Mouse (Mus musculus): ENCODE data around the gene Nup133. TPM values are rescaled to one million over a fixed set of nuclear protein-coding genes. Genes with fewer than 3 reads are reported as not detected.
"Not testable (repeated sequence)": the region's sequence is repeated elsewhere in the genome, so short reads cannot be mapped to it uniquely, and the experiment has no call there.

Nup133 gene
- polyA plus RNA-seq, 1 experiment from 2014 or later = 26.5 TPM

- DNase-seq (ENCODE audit: low spot score) = no peak
- Histone ChIP-seq H3K4me3 (replicated peaks; ENCODE audit: low read length) (peak overlapping the region; percentile 89), H3K4me2 (replicated peaks) (peak overlapping the region; percentile 95), H3K27me3 (ENCODE audit: control insufficient read depth, insufficient read depth, low read length) (no peaks in the 10 kb centered on the region), H3K27ac (no peak overlapping the region), H3K9ac (peak overlapping the region; percentile 88), H3K4me1 (replicated peaks; ENCODE audit: control insufficient read depth, insufficient read depth, low read length) (peaks cover 10% of the 10 kb centered on the region), H3K36me3 (replicated peaks; ENCODE audit: control insufficient read depth, insufficient read depth) (no peaks in the 10 kb centered on the region), H3K9me3 (ENCODE audit: control insufficient read depth, low read length) (no peaks in the 10 kb centered on the region)
- 42% methylated on average over 4 of the region's 4 CpGs for WGBS
- ATAC-seq (ENCODE audit: low FRiP score) = no peak
Observed at GRCm38 (mm10) chr8:123981674-123982073, 32.6 kb upstream of the Nup133 start.

GRCm38 (mm10) chr8:123980239-123980638 lies 31.2 kb upstream of the Nup133 start:
- no peak overlapping the region for H3K4me2 ChIP-seq (replicated peaks)
- H3K27me3 ChIP-seq (ENCODE audit: control insufficient read depth, insufficient read depth, low read length) = no peaks in the 10 kb centered on the region

GRCm38 (mm10) chr8:123978926-123979325 lies 29.9 kb upstream of the Nup133 start:
- H3K4me1 ChIP-seq (replicated peaks; ENCODE audit: control insufficient read depth, insufficient read depth, low read length) = peaks cover 10% of the 10 kb centered on the region
- H3K27ac ChIP-seq = no peak overlapping the region
- whole genome bisulfite sequencing = 81% methylated on average over 8 of the region's 8 CpGs
- no peaks in the 10 kb centered on the region for H3K36me3 ChIP-seq (replicated peaks; ENCODE audit: control insufficient read depth, insufficient read depth)
- H3K27me3 ChIP-seq (ENCODE audit: control insufficient read depth, insufficient read depth, low read length) = no peaks in the 10 kb centered on the region
- no peaks in the 10 kb centered on the region for H3K9me3 ChIP-seq (ENCODE audit: control insufficient read depth, low read length)
- ATAC-seq (ENCODE audit: low FRiP score) (no peak), DNase-seq (ENCODE audit: low spot score) (no peak)
- H3K9ac ChIP-seq = no peak overlapping the region
- no peak overlapping the region for H3K4me3 ChIP-seq (replicated peaks; ENCODE audit: low read length)
- no peak overlapping the region for H3K4me2 ChIP-seq (replicated peaks)

More at GRCm38 (mm10) chr8:123980239-123980638, 31.2 kb upstream of the Nup133 start:
- H3K36me3 ChIP-seq (replicated peaks; ENCODE audit: control insufficient read depth, insufficient read depth) = no peaks in the 10 kb centered on the region
- DNase-seq (ENCODE audit: low spot score) = no peak
- no peaks in the 10 kb centered on the region for H3K9me3 ChIP-seq (ENCODE audit: control insufficient read depth, low read length)
- no peak overlapping the region for H3K4me3 ChIP-seq (replicated peaks; ENCODE audit: low read length)
- H3K4me1 ChIP-seq (replicated peaks; ENCODE audit: control insufficient read depth, insufficient read depth, low read length) = peaks cover 10% of the 10 kb centered on the region
- no peak overlapping the region for H3K9ac ChIP-seq
- no peak for ATAC-seq (ENCODE audit: low FRiP score)
- 80% methylated on average over 4 of the region's 4 CpGs for WGBS
- H3K27ac ChIP-seq = no peak overlapping the region

- Histone ChIP-seq H3K4me2 (replicated peaks) (no peak overlapping the region), H3K27ac (no peak overlapping the region), H3K36me3 (replicated peaks; ENCODE audit: control insufficient read depth, insufficient read depth) (no peaks in the 10 kb centered on the region), H3K4me1 (replicated peaks; ENCODE audit: control insufficient read depth, insufficient read depth, low read length) (peaks cover 10% of the 10 kb centered on the region), H3K9me3 (ENCODE audit: control insufficient read depth, low read length) (no peaks in the 10 kb centered on the region), H3K27me3 (ENCODE audit: control insufficient read depth, insufficient read depth, low read length) (no peaks in the 10 kb centered on the region), H3K4me3 (replicated peaks; ENCODE audit: low read length) (no peak overlapping the region), H3K9ac (no peak overlapping the region)
- no peak for ATAC-seq (ENCODE audit: low FRiP score)
- no peak for DNase-seq (ENCODE audit: low spot score)
- WGBS = 72% methylated on average over 14 of the region's 14 CpGs
Observed at GRCm38 (mm10) chr8:123978166-123978838, 29.2 kb upstream of the Nup133 start.

GRCm38 (mm10) chr8:123977499-123977898 lies 28.4 kb upstream of the Nup133 start:
- Histone ChIP-seq H3K4me2 (replicated peaks) (no peak overlapping the region), H3K4me1 (replicated peaks; ENCODE audit: control insufficient read depth, insufficient read depth, low read length) (peaks cover 10% of the 10 kb centered on the region), H3K9ac (no peak overlapping the region), H3K36me3 (replicated peaks; ENCODE audit: control insufficient read depth, insufficient read depth) (no peaks in the 10 kb centered on the region), H3K4me3 (replicated peaks; ENCODE audit: low read length) (no peak overlapping the region), H3K27me3 (ENCODE audit: control insufficient read depth, insufficient read depth, low read length) (no peaks in the 10 kb centered on the region), H3K27ac (no peak overlapping the region), H3K9me3 (ENCODE audit: control insufficient read depth, low read length) (no peaks in the 10 kb centered on the region)
- WGBS = 96% methylated on average over 4 of the region's 4 CpGs
- no peak for DNase-seq (ENCODE audit: low spot score)
- ATAC-seq (ENCODE audit: low FRiP score) = no peak

- Histone ChIP-seq H3K4me1 (replicated peaks; ENCODE audit: control insufficient read depth, insufficient read depth, low read length) (no peaks in the 10 kb centered on the region), H3K27me3 (ENCODE audit: control insufficient read depth, insufficient read depth, low read length) (no peaks in the 10 kb centered on the region), H3K36me3 (replicated peaks; ENCODE audit: control insufficient read depth, insufficient read depth) (peaks cover 7% of the 10 kb centered on the region; the same call in 1 of the 2 replicates), H3K9ac (no peak overlapping the region), H3K4me3 (replicated peaks; ENCODE audit: low read length) (no peak overlapping the region), H3K9me3 (ENCODE audit: control insufficient read depth, low read length) (no peaks in the 10 kb centered on the region), H3K4me2 (replicated peaks) (no peak overlapping the region), H3K27ac (no peak overlapping the region)
- DNase-seq (ENCODE audit: low spot score) (no peak), ATAC-seq (ENCODE audit: low FRiP score) (no peak)
- 91% methylated on average over 1 of the region's 1 CpGs for WGBS
Observed at GRCm38 (mm10) chr8:123973495-123973894, 24.4 kb upstream of the Nup133 start.

GRCm38 (mm10) chr8:123966896-123967295 lies 17.8 kb upstream of the Nup133 start:
- Histone ChIP-seq H3K27me3 (ENCODE audit: control insufficient read depth, insufficient read depth, low read length) (no peaks in the 10 kb centered on the region), H3K9me3 (ENCODE audit: control insufficient read depth, low read length) (no peaks in the 10 kb centered on the region), H3K4me1 (replicated peaks; ENCODE audit: control insufficient read depth, insufficient read depth, low read length) (no peaks in the 10 kb centered on the region), H3K9ac (no peak overlapping the region), H3K4me2 (replicated peaks) (no peak overlapping the region), H3K27ac (no peak overlapping the region), H3K4me3 (replicated peaks; ENCODE audit: low read length) (no peak overlapping the region), H3K36me3 (replicated peaks; ENCODE audit: control insufficient read depth, insufficient read depth) (peaks cover 50% of the 10 kb centered on the region)
- ATAC-seq (ENCODE audit: low FRiP score) (no peak), DNase-seq (ENCODE audit: low spot score) (peak; percentile 67)
- WGBS = 70% methylated on average over 2 of the region's 2 CpGs

GRCm38 (mm10) chr8:123961371-123961770 lies 12.3 kb upstream of the Nup133 start:
- Histone ChIP-seq H3K27me3 (ENCODE audit: control insufficient read depth, insufficient read depth, low read length) (no peaks in the 10 kb centered on the region), H3K27ac (no peak overlapping the region), H3K4me3 (replicated peaks; ENCODE audit: low read length) (no peak overlapping the region), H3K4me2 (replicated peaks) (no peak overlapping the region), H3K9ac (no peak overlapping the region), H3K36me3 (replicated peaks; ENCODE audit: control insufficient read depth, insufficient read depth) (peaks cover 76% of the 10 kb centered on the region), H3K9me3 (ENCODE audit: control insufficient read depth, low read length) (no peaks in the 10 kb centered on the region), H3K4me1 (replicated peaks; ENCODE audit: control insufficient read depth, insufficient read depth, low read length) (no peaks in the 10 kb centered on the region)
- ATAC-seq (ENCODE audit: low FRiP score) = no peak
- 83% methylated on average over 1 of the region's 1 CpGs for WGBS
- DNase-seq (ENCODE audit: low spot score) = no peak

GRCm38 (mm10) chr8:123960556-123960955 lies 11.5 kb upstream of the Nup133 start:
- H3K4me3 ChIP-seq (replicated peaks; ENCODE audit: low read length); DNase-seq (ENCODE audit: low spot score); H3K4me2 ChIP-seq (replicated peaks); H3K27me3 ChIP-seq (ENCODE audit: control insufficient read depth, insufficient read depth, low read length); H3K9ac ChIP-seq; H3K4me1 ChIP-seq (replicated peaks; ENCODE audit: control insufficient read depth, insufficient read depth, low read length); H3K9me3 ChIP-seq (ENCODE audit: control insufficient read depth, low read length); H3K27ac ChIP-seq; ATAC-seq (ENCODE audit: low FRiP score): not testable (repeated sequence)
- peaks cover 76% of the 10 kb centered on the region for H3K36me3 ChIP-seq (replicated peaks; ENCODE audit: control insufficient read depth, insufficient read depth)
- WGBS = 88% methylated on average over 5 of the region's 5 CpGs

GRCm38 (mm10) chr8:123960056-123960455 lies 11.0 kb upstream of the Nup133 start:
- ATAC-seq (ENCODE audit: low FRiP score) (no peak), DNase-seq (ENCODE audit: low spot score) (no peak)

More at GRCm38 (mm10) chr8:123960056-123960455, 11.0 kb upstream of the Nup133 start:
- H3K9ac ChIP-seq = no peak overlapping the region
- H3K4me3 ChIP-seq (replicated peaks; ENCODE audit: low read length) = no peak overlapping the region
- H3K27ac ChIP-seq = no peak overlapping the region
- peaks cover 77% of the 10 kb centered on the region for H3K36me3 ChIP-seq (replicated peaks; ENCODE audit: control insufficient read depth, insufficient read depth)
- H3K9me3 ChIP-seq (ENCODE audit: control insufficient read depth, low read length) = no peaks in the 10 kb centered on the region
- H3K4me1 ChIP-seq (replicated peaks; ENCODE audit: control insufficient read depth, insufficient read depth, low read length) = no peaks in the 10 kb centered on the region
- no peak overlapping the region for H3K4me2 ChIP-seq (replicated peaks)
- H3K27me3 ChIP-seq (ENCODE audit: control insufficient read depth, insufficient read depth, low read length) = no peaks in the 10 kb centered on the region
- 88% methylated on average over 9 of the region's 9 CpGs for WGBS

Measured in hindbrain, embryonic 14.5 days (tissue).